Mouse (Mus musculus): ENCODE measurements around the gene Actr1b. TPM values are rescaled to one million over a fixed set of nuclear protein-coding genes. Genes with fewer than 3 reads are reported as not detected.
A peak's percentile ranks its signal among the peaks of the same experiment; 100 is the strongest.
"Not testable (repeated sequence)": the region's sequence is repeated elsewhere in the genome, so short reads cannot be mapped to it uniquely, and the experiment has no call there.

Actr1b gene
- total RNA-seq, 2 experiments from 2014 or later, result 30.8 to 34.3 TPM

GRCm38 (mm10) chr1:36707797-36708196 lies 6.4 kb downstream of the Actr1b start:
- no peak for ATAC-seq (replicated peaks; ENCODE audit: poor library complexity, severe bottlenecking)

- ATAC-seq (replicated peaks; ENCODE audit: poor library complexity, severe bottlenecking), result no peak
Measured at GRCm38 (mm10) chr1:36707166-36707565, 7.1 kb downstream of the Actr1b start.

GRCm38 (mm10) chr1:36697030-36697429 lies 17.2 kb downstream of the Actr1b start:
- no peak for ATAC-seq (replicated peaks; ENCODE audit: poor library complexity, severe bottlenecking)

- ATAC-seq (replicated peaks; ENCODE audit: poor library complexity, severe bottlenecking), result no peak
Measured at GRCm38 (mm10) chr1:36696411-36696810, 17.8 kb downstream of the Actr1b start.

GRCm38 (mm10) chr1:36694871-36695270 lies 19.4 kb downstream of the Actr1b start:
- no peak for ATAC-seq (replicated peaks; ENCODE audit: poor library complexity, severe bottlenecking)

- peak; percentile 98 for ATAC-seq (replicated peaks; ENCODE audit: poor library complexity, severe bottlenecking)
Measured at GRCm38 (mm10) chr1:36691271-36692155, 22.7 kb downstream of the Actr1b start, which contains the start of gene Cox5b. TSS of gene Cox5b (plus strand) at chr1:36691449.

- ATAC-seq (replicated peaks; ENCODE audit: poor library complexity, severe bottlenecking), result no peak
Measured at GRCm38 (mm10) chr1:36690671-36691235, 23.5 kb downstream of the Actr1b start.

- ATAC-seq (replicated peaks; ENCODE audit: poor library complexity, severe bottlenecking), result peak; percentile 97
Measured at GRCm38 (mm10) chr1:36683810-36684467, 30.3 kb downstream of the Actr1b start.

- no peak for ATAC-seq (replicated peaks; ENCODE audit: poor library complexity, severe bottlenecking)
Measured at GRCm38 (mm10) chr1:36682620-36683355, 31.4 kb downstream of the Actr1b start, which contains the start of gene Fam178b. TSS of gene Fam178b (minus strand) at chr1:36683183.

GRCm38 (mm10) chr1:36680893-36681292 lies 33.3 kb downstream of the Actr1b start:
- ATAC-seq (replicated peaks; ENCODE audit: poor library complexity, severe bottlenecking), result no peak

- ATAC-seq (replicated peaks; ENCODE audit: poor library complexity, severe bottlenecking), result no peak
Measured at GRCm38 (mm10) chr1:36674936-36675335, 39.3 kb downstream of the Actr1b start.

GRCm38 (mm10) chr1:36672648-36673350 lies 41.4 kb downstream of the Actr1b start:
- ATAC-seq (replicated peaks; ENCODE audit: poor library complexity, severe bottlenecking), result no peak

GRCm38 (mm10) chr1:36671260-36671659 lies 43.0 kb downstream of the Actr1b start:
- no peak for ATAC-seq (replicated peaks; ENCODE audit: poor library complexity, severe bottlenecking)

- no peak for ATAC-seq (replicated peaks; ENCODE audit: poor library complexity, severe bottlenecking)
Measured at GRCm38 (mm10) chr1:36670256-36670655, 44.0 kb downstream of the Actr1b start.

- ATAC-seq (replicated peaks; ENCODE audit: poor library complexity, severe bottlenecking), result not testable (repeated sequence)
Measured at GRCm38 (mm10) chr1:36668007-36668406, 46.2 kb downstream of the Actr1b start.

GRCm38 (mm10) chr1:36665934-36666333 lies 48.3 kb downstream of the Actr1b start:
- no peak for ATAC-seq (replicated peaks; ENCODE audit: poor library complexity, severe bottlenecking)

GRCm38 (mm10) chr1:36665165-36665723 lies 49.0 kb downstream of the Actr1b start:
- no peak for ATAC-seq (replicated peaks; ENCODE audit: poor library complexity, severe bottlenecking)

- ATAC-seq (replicated peaks; ENCODE audit: poor library complexity, severe bottlenecking), result no peak
Measured at GRCm38 (mm10) chr1:36664457-36664856, 49.8 kb downstream of the Actr1b start.

GRCm38 (mm10) chr1:36658621-36659399 lies 55.4 kb downstream of the Actr1b start:
- no peak for ATAC-seq (replicated peaks; ENCODE audit: poor library complexity, severe bottlenecking)
